Mouse (Mus musculus): ENCODE data around the gene Stub1.

- TF ChIP-seq CTCF (IDR thresholded peaks at IDR 0.05): no peak
- no peak for TF ChIP-seq POLR2A (IDR thresholded peaks at IDR 0.05; ENCODE audit: insufficient read depth, low read depth, low read length)
- no peak for TF ChIP-seq EP300 (IDR thresholded peaks at IDR 0.05; ENCODE audit: insufficient read depth, low read depth, low read length)
Measured at GRCm38 (mm10) chr17:25835816-25836215, 2.6 kb upstream of the Stub1 start.

All from heart, adult 2 months (tissue).